ENCODE assay signal across 13 mouse cellular contexts in genomic region chr3:35723586-35724322, GRCm38 (mm10). TPM values are rescaled to one million over a fixed set of nuclear protein-coding genes. Genes with fewer than 3 reads are reported as not detected.
DNase-seq lines count a peak whose midpoint lies in the region; ATAC-seq and TF ChIP-seq lines count a peak whose summit lies in the region.
"Had no signal": no experiment of that assay in that cellular context is flagged by ENCODE, and none has a peak within 500 bp of the region (broad histone marks: within the 10 kb centered on the region; RNA-seq: fewer than 3 reads in every experiment).

No protein-coding gene starts in this region.

- no peak overlapping the region for H3K27ac ChIP-seq in hindbrain, postnatal 0 days
- H3K27ac ChIP-seq in hindbrain, embryonic 16.5 days (ENCODE audit: low read depth, low read length), result no peak overlapping the region
- H3K27ac ChIP-seq: liver, embryonic 13.5 days had no signal

- peak; percentile 51; the same call in 1 of the 2 replicates for ATAC-seq in hindbrain, postnatal 0 days
- ATAC-seq in hindbrain, embryonic 16.5 days, result no peak
- ATAC-seq in megakaryocyte, adult 5-6 weeks (ENCODE audit: poor library complexity, severe bottlenecking), result no peak
- ATAC-seq: forebrain, embryonic 16.5 days had no signal

- no peaks in the 10 kb centered on the region for H3K27me3 ChIP-seq in hindbrain, postnatal 0 days (ENCODE audit: insufficient read depth, low read length)
- no peaks in the 10 kb centered on the region for H3K27me3 ChIP-seq in hindbrain, embryonic 16.5 days (replicated peaks; ENCODE audit: control insufficient read depth, insufficient read depth, low read length)
- H3K27me3 ChIP-seq: liver, embryonic 13.5 days had no signal

- no peaks in the 10 kb centered on the region for H3K36me3 ChIP-seq in hindbrain, postnatal 0 days (ENCODE audit: insufficient read depth, low read length)
- no peaks in the 10 kb centered on the region for H3K36me3 ChIP-seq in hindbrain, embryonic 16.5 days (ENCODE audit: control insufficient read depth, insufficient read depth, low read length)
- H3K36me3 ChIP-seq: liver, embryonic 13.5 days had no signal

- WGBS in hindbrain, postnatal 0 days, result 47% methylated on average over 9 of the region's 9 CpGs
- WGBS in hindbrain, embryonic 16.5 days, result 53% methylated on average over 9 of the region's 9 CpGs

- H3K4me2 ChIP-seq in hindbrain, postnatal 0 days (ENCODE audit: low read depth, low read length), result no peak overlapping the region
- H3K4me2 ChIP-seq in hindbrain, embryonic 16.5 days (ENCODE audit: low read length), result no peak overlapping the region
- H3K4me2 ChIP-seq: liver, embryonic 13.5 days had no signal

- no peaks in the 10 kb centered on the region for H3K4me1 ChIP-seq in hindbrain, postnatal 0 days (ENCODE audit: insufficient read depth, low read length)
- no peaks in the 10 kb centered on the region for H3K4me1 ChIP-seq in hindbrain, embryonic 16.5 days (ENCODE audit: control insufficient read depth, insufficient read depth, low read depth, low read length)

- no peak overlapping the region for H3K9ac ChIP-seq in hindbrain, postnatal 0 days (replicated peaks; ENCODE audit: low read length)
- H3K9ac ChIP-seq in hindbrain, embryonic 16.5 days (ENCODE audit: low read depth, low read length), result no peak overlapping the region
- H3K9ac ChIP-seq: liver, embryonic 13.5 days had no signal

- no peak overlapping the region for H3K4me3 ChIP-seq in hindbrain, postnatal 0 days (ENCODE audit: low read length)
- H3K4me3 ChIP-seq in hindbrain, embryonic 16.5 days (ENCODE audit: low read length), result no peak overlapping the region
- H3K4me3 ChIP-seq: liver, embryonic 13.5 days had no signal

- H3K9me3 ChIP-seq in hindbrain, postnatal 0 days (ENCODE audit: low read length), result no peaks in the 10 kb centered on the region
- no peaks in the 10 kb centered on the region for H3K9me3 ChIP-seq in hindbrain, embryonic 16.5 days (ENCODE audit: control insufficient read depth, low read length)
- H3K9me3 ChIP-seq: liver, embryonic 13.5 days had no signal

- TF ChIP-seq CTCF in hindbrain, postnatal 0 days (IDR thresholded peaks at IDR 0.05; ENCODE audit: low read depth), result no peak

- no peak for DNase-seq in hindbrain, postnatal 0 days (ENCODE audit: low spot score)
- peak; percentile 96 for DNase-seq in ES-CJ7 (ENCODE audit: low read depth, low spot score)
- peak; percentile 48 for DNase-seq in cerebellum, postnatal 36 days
- DNase-seq in right cerebral cortex, postnatal 10 days (ENCODE audit: low spot score in 2 of 2), result peak; percentile 32 to 69
- DNase-seq in kidney, postnatal 25 days, result no peak
- DNase-seq in lung, postnatal 4 days, result no peak
- DNase-seq: B cell, adult 2 months; kidney, postnatal 10 days; liver, embryonic 13.5 days; spleen, adult 18-20 months had no signal

RNA-seq across cellular contexts. Expression of gene Atp11b, which starts 30.2 kb away (rescaled TPM):
- total RNA-seq in hindbrain, postnatal 0 days (2014; rRNA removed), result 39.9 and 47.3 TPM in 2 replicates
- 31.6 and 37.2 TPM in 2 replicates for polyA plus RNA-seq in hindbrain, postnatal 0 days (2015; fragmentation: Nextera tagmentation; extraction: Ambion mirVana)
- 34.5 and 42.7 TPM in 2 replicates for polyA plus RNA-seq in hindbrain, embryonic 16.5 days (2015; fragmentation: Nextera tagmentation; extraction: Ambion mirVana)
- 186 and 208 TPM in 2 replicates for total RNA-seq in megakaryocyte, adult 5-6 weeks (2015)
- 104 and 140 TPM in 2 replicates for total RNA-seq in megakaryocyte, adult 5-6 weeks (2017)

Comparison
In these comparisons a context has a peak if more than half of its experiments do, and no peak if none do; other contexts are left out.
1. DNase-seq: peak in ES-CJ7 (single experiment), cerebellum, postnatal 36 days (2 of 2) and right cerebral cortex, postnatal 10 days (2 of 2); none in hindbrain, postnatal 0 days (single experiment), kidney, postnatal 25 days (0 of 2) and lung, postnatal 4 days (0 of 2).